Mouse (Mus musculus): ENCODE results near the gene Grin2d. TPM values are rescaled to one million over a fixed set of nuclear protein-coding genes. Genes with fewer than 3 reads are reported as not detected.

Gene Grin2d
- total and polyA plus RNA-seq, 3 experiments, result 0.04 to 0.07 TPM; not detected in 1

DNA sequence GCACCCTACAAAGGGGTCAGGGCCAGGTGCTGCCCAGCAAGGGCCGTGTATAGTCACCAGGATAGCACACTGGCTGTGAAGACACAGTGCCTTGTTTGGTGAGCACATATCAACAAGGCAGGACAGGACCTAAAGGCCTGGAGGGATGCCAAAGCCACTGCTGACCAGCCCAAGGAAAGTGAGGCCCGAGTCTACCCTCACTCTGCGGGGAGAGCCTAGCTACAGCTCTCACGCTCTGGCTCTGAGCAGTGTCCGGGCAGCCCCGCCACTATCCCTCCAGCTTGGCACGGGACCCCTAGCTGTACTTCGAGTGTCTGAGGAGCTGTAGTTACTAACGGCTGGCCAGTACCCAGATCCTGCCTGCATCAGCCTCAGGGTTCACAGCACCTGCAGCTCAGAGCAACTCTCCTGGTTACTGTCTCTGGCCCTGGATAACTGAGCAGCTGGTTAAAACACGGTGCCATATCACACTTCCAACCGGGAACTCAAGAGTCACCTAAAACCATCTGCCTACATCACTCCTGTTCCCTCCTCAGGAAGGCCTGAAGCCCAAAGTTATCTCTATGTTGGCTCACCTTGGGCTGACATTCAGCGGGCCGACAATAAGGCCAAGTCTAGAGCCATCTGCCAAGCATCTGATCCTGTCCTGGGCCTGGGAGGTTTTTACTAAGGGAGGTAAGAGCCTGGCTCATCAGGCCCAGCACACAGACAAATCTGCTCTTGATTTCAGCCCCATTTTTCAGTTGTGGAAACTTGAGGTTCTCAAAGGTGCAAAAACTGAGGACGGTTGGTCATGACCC, 68.7 kb downstream of the Grin2d start:
- Histone ChIP-seq H3K4me3 (replicated peaks in 1 of 3; ENCODE audit: low read depth in 2 of 3, low read length in 2 of 3, poor library complexity in 1 of 3) (no peak overlapping the region), H3K9ac (ENCODE audit: insufficient read depth, low read depth) (no peak overlapping the region), H3K4me2 (ENCODE audit: insufficient read depth, low read depth, poor library complexity, severe bottlenecking) (no peak overlapping the region), H3K27ac (ENCODE audit: insufficient read depth, low read depth) (no peak overlapping the region), H3K79me2 (replicated peaks; ENCODE audit: control insufficient read depth, extremely low read depth, insufficient read depth, poor library complexity, severe bottlenecking) (peaks cover 13% of the 10 kb centered on the region), H3K4me1 (ENCODE audit: control insufficient read depth in 1 of 2, insufficient read depth in 2 of 2) (peaks cover 3 to 16% of the 10 kb centered on the region in 2 experiments; a peak in 3 of 4 replicates), H3K36me3 (replicated peaks in 1 of 2; ENCODE audit: control insufficient read depth in 1 of 2, insufficient read depth in 1 of 2, low read length in 1 of 2) (peaks cover 59 to 72% of the 10 kb centered on the region in 2 experiments), H3K27me3 (replicated peaks) (no peaks in the 10 kb centered on the region), H3K9me3 (replicated peaks; ENCODE audit: low read length) (no peaks in the 10 kb centered on the region)
- in situ Hi-C loops (cut with MboI; ENCODE audit: low pct_ligation_motif_present, low pct_unique_long_range_greater_than_20kb, low sequenced_read_pairs) (no loop called here), dilution Hi-C loops (cut with MboI; ENCODE audit: extremely low pct_ligation_motif_present, extremely low pct_unique_long_range_greater_than_20kb, low sequenced_read_pairs) (no loop called here)
- TF ChIP-seq E2F4 (IDR thresholded peaks at IDR 0.05; ENCODE audit: insufficient replicate concordance, low read depth, low read length), result no peak
- TF ChIP-seq UBTF (IDR thresholded peaks at IDR 0.05; ENCODE audit: low read depth, low read length), result no peak
- no peak for TF ChIP-seq GABPA (IDR thresholded peaks at IDR 0.05; ENCODE audit: insufficient replicate concordance, low read depth, low read length)
- TF ChIP-seq CHD1 (IDR thresholded peaks at IDR 0.05; ENCODE audit: low read depth, low read length), result no peak
- no peak for TF ChIP-seq RCOR1 (conservative IDR thresholded peaks at IDR 0.05; ENCODE audit: low read depth, low read length)
- no peak for TF ChIP-seq CHD2 (IDR thresholded peaks at IDR 0.05; ENCODE audit: low read length)
- no peak for TF ChIP-seq PAX5 (IDR thresholded peaks at IDR 0.05; ENCODE audit: low read length)
- TF ChIP-seq RAD21 (IDR thresholded peaks at IDR 0.05; ENCODE audit: low read depth, low read length), result no peak
- TF ChIP-seq TCF12 (IDR thresholded peaks at IDR 0.05; ENCODE audit: low read depth, low read length), result no peak
- TF ChIP-seq JUN (IDR thresholded peaks at IDR 0.05; ENCODE audit: insufficient read depth, low read depth, low read length), result no peak
- no peak for TF ChIP-seq NELFE (IDR thresholded peaks at IDR 0.05; ENCODE audit: low read depth, low read length)
- no peak for TF ChIP-seq CTCF (conservative IDR thresholded peaks at IDR 0.05 in 1 of 2, IDR thresholded peaks at IDR 0.05 in 1 of 2; ENCODE audit: low read depth in 2 of 2, low read length in 2 of 2)
- no peak for TF ChIP-seq MEF2A (IDR thresholded peaks at IDR 0.05; ENCODE audit: borderline replicate concordance, low read depth, low read length)
- no peak for TF ChIP-seq BHLHE40 (IDR thresholded peaks at IDR 0.05; ENCODE audit: low read depth, low read length)
- no peak for TF ChIP-seq ELF1 (IDR thresholded peaks at IDR 0.05; ENCODE audit: low read depth, low read length)
- TF ChIP-seq MAFK (IDR thresholded peaks at IDR 0.05; ENCODE audit: insufficient replicate concordance, low read length), result no peak
- no peak for TF ChIP-seq SIN3A (IDR thresholded peaks at IDR 0.05; ENCODE audit: low read length)
- no peak for TF ChIP-seq POLR2A (IDR thresholded peaks at IDR 0.05; ENCODE audit: low read depth, low read length)
- TF ChIP-seq TBP (conservative IDR thresholded peaks at IDR 0.05; ENCODE audit: low read depth, low read length), result no peak
- TF ChIP-seq MAZ (IDR thresholded peaks at IDR 0.05; ENCODE audit: low read depth, low read length), result no peak
- DNase-seq (ENCODE audit: extremely low read depth), result no peak

DNA sequence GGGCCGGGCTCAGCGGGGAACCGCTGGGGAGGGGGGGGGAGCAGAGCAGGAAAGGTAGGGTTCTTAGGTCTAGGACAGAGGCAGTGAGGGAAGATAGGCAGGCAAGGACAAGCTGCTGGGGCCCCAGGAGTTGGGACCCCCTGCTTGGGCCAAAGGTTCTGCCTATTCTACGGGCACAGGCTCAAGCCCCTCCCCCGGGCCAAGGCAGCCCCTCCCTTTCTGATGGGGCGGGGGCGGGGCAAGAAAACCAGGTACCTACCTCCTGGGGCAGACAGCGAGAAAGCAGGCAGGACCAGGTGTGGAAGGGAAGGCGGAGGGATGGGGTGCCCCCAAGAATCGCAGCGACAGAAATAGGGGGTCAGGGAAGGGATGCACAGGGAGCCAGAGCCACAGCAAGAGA, 69.7 kb downstream of the Grin2d start:
- Histone ChIP-seq H3K9me3 (replicated peaks; ENCODE audit: low read length) (no peaks in the 10 kb centered on the region), H3K79me2 (replicated peaks; ENCODE audit: control insufficient read depth, extremely low read depth, insufficient read depth, poor library complexity, severe bottlenecking) (peaks cover 11% of the 10 kb centered on the region), H3K27me3 (replicated peaks) (no peaks in the 10 kb centered on the region), H3K27ac (ENCODE audit: insufficient read depth, low read depth) (no peak overlapping the region), H3K4me3 (replicated peaks in 1 of 3; ENCODE audit: low read depth in 2 of 3, low read length in 2 of 3, poor library complexity in 1 of 3) (no peak overlapping the region), H3K36me3 (replicated peaks in 1 of 2; ENCODE audit: control insufficient read depth in 1 of 2, insufficient read depth in 1 of 2, low read length in 1 of 2) (peaks cover 59 to 72% of the 10 kb centered on the region in 2 experiments), H3K4me1 (ENCODE audit: control insufficient read depth in 1 of 2, insufficient read depth in 2 of 2) (peaks cover 3 to 16% of the 10 kb centered on the region in 2 experiments; a peak in 3 of 4 replicates), H3K4me2 (ENCODE audit: insufficient read depth, low read depth, poor library complexity, severe bottlenecking) (no peak overlapping the region), H3K9ac (ENCODE audit: insufficient read depth, low read depth) (no peak overlapping the region)
- TF ChIP-seq JUN (IDR thresholded peaks at IDR 0.05; ENCODE audit: insufficient read depth, low read depth, low read length) (no peak), CTCF (conservative IDR thresholded peaks at IDR 0.05 in 1 of 2, IDR thresholded peaks at IDR 0.05 in 1 of 2; ENCODE audit: low read depth in 2 of 2, low read length in 2 of 2) (no peak), MYC (IDR thresholded peaks at IDR 0.05; ENCODE audit: low read depth, low read length) (no peak)
- dilution Hi-C loops (cut with MboI; ENCODE audit: extremely low pct_ligation_motif_present, extremely low pct_unique_long_range_greater_than_20kb, low sequenced_read_pairs) (no loop called here), in situ Hi-C loops (cut with MboI; ENCODE audit: low pct_ligation_motif_present, low pct_unique_long_range_greater_than_20kb, low sequenced_read_pairs) (no loop called here)
- no peak for DNase-seq (ENCODE audit: extremely low read depth)

Measured in CH12.LX (cell line).